Mouse (Mus musculus): ENCODE measurements around the gene Dcaf15.

- TF ChIP-seq CTCF (IDR thresholded peaks at IDR 0.05; ENCODE audit: extremely low read depth, insufficient read depth, low read length) (no peak), POLR2A (IDR thresholded peaks at IDR 0.05; ENCODE audit: extremely low read depth, insufficient read depth, low read length) (no peak)
Observed at GRCm38 (mm10) chr8:84083829-84084241, 20.7 kb downstream of the Dcaf15 start.
